Comparison of ENCODE assay signal across 9 mouse cellular contexts in the genomic region with DNA sequence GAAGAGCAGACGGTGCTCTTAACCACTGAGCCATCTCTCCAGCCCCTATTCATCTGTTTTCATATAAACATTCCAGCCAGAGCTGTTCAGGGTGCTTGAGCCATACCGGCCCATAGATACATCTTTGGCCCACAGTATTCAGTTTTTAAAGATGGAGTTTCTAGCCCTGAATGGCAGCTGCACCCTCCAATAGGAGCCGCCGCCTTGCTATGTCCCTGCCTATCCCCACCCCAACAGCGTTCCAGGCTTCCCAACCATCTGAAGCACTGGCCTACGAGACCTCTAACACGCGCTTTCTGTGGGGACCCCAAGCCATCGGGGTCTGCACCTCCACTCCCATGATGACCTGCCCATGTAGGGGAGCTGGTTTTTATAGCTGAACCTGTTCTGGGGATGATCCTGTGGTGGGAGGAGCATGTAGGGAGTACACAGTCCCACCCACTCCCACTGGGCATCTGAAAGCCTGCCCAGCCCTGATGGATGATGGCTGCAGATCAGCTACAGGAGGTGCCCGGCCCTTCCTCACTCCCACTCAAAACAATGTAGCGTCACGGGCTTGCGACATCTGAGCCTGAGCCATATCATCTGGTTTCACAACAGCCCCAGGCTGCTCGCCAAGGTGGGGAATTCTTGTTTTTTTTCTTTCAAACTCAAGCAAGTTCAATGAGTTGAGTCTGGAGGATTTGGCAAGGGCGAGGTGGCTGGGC. TPM values are rescaled to one million over a fixed set of nuclear protein-coding genes. Genes with fewer than 3 reads are reported as not detected.
DNase-seq lines count a peak whose midpoint lies in the region; ATAC-seq and TF ChIP-seq lines count a peak whose summit lies in the region.
"Had no signal": no experiment of that assay in that cellular context is flagged by ENCODE, and none has a peak within 500 bp of the region (broad histone marks: within the 10 kb centered on the region; RNA-seq: fewer than 3 reads in every experiment).

No protein-coding gene starts in this region.

- TF ChIP-seq EP300 in heart, postnatal 0 days (IDR thresholded peaks at IDR 0.05; ENCODE audit: low read depth), result no peak
- peak; percentile 85; the same call in 1 of the 2 replicates for TF ChIP-seq EP300 in lung, postnatal 0 days (IDR thresholded peaks at IDR 0.05)

- H3K36me3 ChIP-seq in heart, postnatal 0 days (replicated peaks; ENCODE audit: control insufficient read depth, insufficient read depth, low read length), result peaks cover 21% of the 10 kb centered on the region; the same call in 1 of the 2 replicates
- H3K36me3 ChIP-seq in lung, postnatal 0 days (ENCODE audit: insufficient read depth, low read length), result no peaks in the 10 kb centered on the region
- peaks cover 10% of the 10 kb centered on the region; the same call in 1 of the 2 replicates for H3K36me3 ChIP-seq in midbrain, postnatal 0 days (ENCODE audit: insufficient read depth, low read length)

- H3K9ac ChIP-seq in heart, postnatal 0 days (replicated peaks; ENCODE audit: low read depth, low read length), result no peak overlapping the region
- H3K9ac ChIP-seq in lung, postnatal 0 days (replicated peaks; ENCODE audit: low read depth), result no peak overlapping the region
- no peak overlapping the region for H3K9ac ChIP-seq in midbrain, postnatal 0 days (replicated peaks; ENCODE audit: low read length, poor library complexity, severe bottlenecking)

- H3K4me2 ChIP-seq in heart, postnatal 0 days (ENCODE audit: low read depth, low read length), result no peak overlapping the region
- no peak overlapping the region for H3K4me2 ChIP-seq in lung, postnatal 0 days (replicated peaks; ENCODE audit: low read depth, low read length)
- H3K4me2 ChIP-seq in midbrain, postnatal 0 days (ENCODE audit: low read depth, low read length, poor library complexity, severe bottlenecking), result no peak overlapping the region

- H3K27me3 ChIP-seq in heart, postnatal 0 days (ENCODE audit: control insufficient read depth, insufficient read depth, low read length), result no peaks in the 10 kb centered on the region
- no peaks in the 10 kb centered on the region for H3K27me3 ChIP-seq in lung, postnatal 0 days (replicated peaks; ENCODE audit: insufficient read depth, low read length)
- no peaks in the 10 kb centered on the region for H3K27me3 ChIP-seq in midbrain, postnatal 0 days (ENCODE audit: insufficient read depth, low read length)

- H3K27ac ChIP-seq in heart, postnatal 0 days (ENCODE audit: low read depth), result no peak overlapping the region
- no peak overlapping the region for H3K27ac ChIP-seq in lung, postnatal 0 days (ENCODE audit: low read length)
- no peak overlapping the region for H3K27ac ChIP-seq in midbrain, postnatal 0 days (ENCODE audit: low read depth, low read length)

- peak; percentile 7 to 9 for DNase-seq in spleen, adult 18-20 months
- DNase-seq in spleen, postnatal 10 days (ENCODE audit: low spot score in 2 of 2), result no peak
- peak; percentile 54 for DNase-seq in heart, postnatal 0 days (ENCODE audit: low spot score)
- peak; percentile 91 for DNase-seq in lung, postnatal 0 days (ENCODE audit: low spot score)
- peak; percentile 79 for DNase-seq in urinary bladder, postnatal 14 days (ENCODE audit: low spot score)
- no peak for DNase-seq in frontal cortex, postnatal 25 days (ENCODE audit: low spot score in 2 of 2)
- no peak for DNase-seq in midbrain, postnatal 0 days (ENCODE audit: low spot score)
- no peak for DNase-seq in embryo, embryonic 10 days (ENCODE audit: low spot score)

- H3K4me3 ChIP-seq in heart, postnatal 0 days (ENCODE audit: low read depth, low read length), result no peak overlapping the region
- H3K4me3 ChIP-seq in lung, postnatal 0 days (ENCODE audit: low read depth, low read length), result no peak overlapping the region
- no peak overlapping the region for H3K4me3 ChIP-seq in midbrain, postnatal 0 days (ENCODE audit: low read depth, low read length)

- no peak for TF ChIP-seq CTCF in heart, postnatal 0 days (IDR thresholded peaks at IDR 0.05; ENCODE audit: low read depth)
- TF ChIP-seq CTCF in lung, postnatal 0 days (IDR thresholded peaks at IDR 0.05), result no peak
- no peak for TF ChIP-seq CTCF in midbrain, postnatal 0 days (IDR thresholded peaks at IDR 0.05)

- 71% methylated on average over 15 of the region's 15 CpGs for WGBS in heart, postnatal 0 days
- 72% methylated on average over 15 of the region's 15 CpGs for WGBS in lung, postnatal 0 days
- 91% methylated on average over 15 of the region's 15 CpGs for WGBS in midbrain, postnatal 0 days

- ATAC-seq in heart, postnatal 0 days (ENCODE audit: insufficient read depth, low read depth), result peak; percentile 50
- ATAC-seq in lung, postnatal 0 days, result peak; percentile 92
- no peak for ATAC-seq in midbrain, postnatal 0 days (ENCODE audit: low FRiP score)

- 0 out of 2 replicates have a peak, but pooled peaks cover 4% of the 10 kb centered on the region for H3K4me1 ChIP-seq in heart, postnatal 0 days (ENCODE audit: control insufficient read depth, insufficient read depth)
- no peaks in the 10 kb centered on the region for H3K4me1 ChIP-seq in lung, postnatal 0 days (ENCODE audit: insufficient read depth, low read depth, low read length)
- H3K4me1 ChIP-seq in midbrain, postnatal 0 days (ENCODE audit: insufficient read depth, low read length), result no peaks in the 10 kb centered on the region

- H3K9me3 ChIP-seq in heart, postnatal 0 days (replicated peaks; ENCODE audit: control insufficient read depth, low read length), result no peaks in the 10 kb centered on the region
- H3K9me3 ChIP-seq in lung, postnatal 0 days (ENCODE audit: low read length), result no peaks in the 10 kb centered on the region
- no peaks in the 10 kb centered on the region for H3K9me3 ChIP-seq in midbrain, postnatal 0 days (ENCODE audit: low read length)

RNA-seq across cellular contexts. Expression of a gene that starts 39.7 kb away (rescaled TPM):
- total RNA-seq in heart, postnatal 0 days (2014; rRNA removed; ENCODE audit: low replicate concordance), result 86.5 and 94.0 TPM in 2 replicates
- polyA plus RNA-seq in heart, postnatal 0 days (2015; fragmentation: Nextera tagmentation; extraction: Ambion mirVana), result 51.9 and 54.8 TPM in 2 replicates
- polyA plus RNA-seq in lung, postnatal 0 days (2015; fragmentation: Nextera tagmentation; extraction: Ambion mirVana), result 10.8 and 13.6 TPM in 2 replicates
- 127 and 131 TPM in 2 replicates for total RNA-seq in midbrain, postnatal 0 days (2014; rRNA removed)
- 95.8 and 99.6 TPM in 2 replicates for polyA plus RNA-seq in midbrain, postnatal 0 days (2015; fragmentation: Nextera tagmentation; extraction: Ambion mirVana)
- total RNA-seq: MEL had no signal

Comparison
In these comparisons a context has a peak if more than half of its experiments do, and no peak if none do; other contexts are left out.
1. DNase-seq: peak in spleen, adult 18-20 months (2 of 2), heart, postnatal 0 days (single experiment), lung, postnatal 0 days (single experiment) and urinary bladder, postnatal 14 days (single experiment); none in spleen, postnatal 10 days (0 of 2), frontal cortex, postnatal 25 days (0 of 2), midbrain, postnatal 0 days (single experiment) and embryo, embryonic 10 days (single experiment).